Mouse (Mus musculus) heart, embryonic 11.5 days (tissue): ENCODE data around the gene Fam83e. TPM values are rescaled to one million over a fixed set of nuclear protein-coding genes. Genes with fewer than 3 reads are reported as not detected.
A peak's percentile ranks its signal among the peaks of the same experiment; 100 is the strongest.

Experiments
- ATAC-seq: fragments of 200-750 bp; cut with Nextera tagmentation; replicated peaks from 2 replicates; pipeline ENCODE4 v1.8.0; 2017; ENCODE audit warnings: moderate library complexity; ENCODE audit not compliant: insufficient number of reproducible peaks, low FRiP score, low TSS enrichment
- H3K27ac ChIP-seq: fragments of 300-500 bp; sonication (generic); 2 replicates; pipeline ENCODE4 v1.5.1; 2014; ENCODE audit warnings: mild to moderate bottlenecking, low read depth, low read length
- H3K27me3 ChIP-seq: fragments of 300-500 bp; sonication (generic); 2 replicates; pipeline ENCODE4 v1.6.1; 2014; ENCODE audit warnings: mild to moderate bottlenecking, low read length, mixed read lengths; ENCODE audit not compliant: control insufficient read depth, insufficient read depth
- H3K36me3 ChIP-seq: fragments of 300-500 bp; sonication (generic); 2 replicates; pipeline ENCODE4 v1.6.1; 2014; ENCODE audit warnings: mild to moderate bottlenecking, low read length, moderate library complexity, mixed read lengths; ENCODE audit not compliant: control insufficient read depth, insufficient read depth
- H3K4me1 ChIP-seq: fragments of 300-500 bp; sonication (generic); 2 replicates; pipeline ENCODE4 v1.6.1; 2014; ENCODE audit warnings: low read length; ENCODE audit not compliant: control insufficient read depth, insufficient read depth
- H3K4me2 ChIP-seq: fragments of 300-500 bp; sonication (generic); 2 replicates; pipeline ENCODE4 v1.6.1; 2014; ENCODE audit warnings: mild to moderate bottlenecking, moderate library complexity
- H3K4me3 ChIP-seq: fragments of 300-500 bp; sonication (generic); 2 replicates; pipeline ENCODE4 v1.5.1; 2014; ENCODE audit warnings: low read depth, low read length
- H3K9ac ChIP-seq: fragments of 300-500 bp; sonication (generic); 2 replicates; pipeline ENCODE4 v1.6.1; 2014; ENCODE audit warnings: mild to moderate bottlenecking, low read depth, low read length, moderate library complexity
- H3K9me3 ChIP-seq: fragments of 300-500 bp; sonication (generic); replicated peaks from 2 replicates; pipeline ENCODE4 v1.6.1; 2016; ENCODE audit warnings: low read length; ENCODE audit not compliant: control insufficient read depth
- WGBS: fragments of 180-500 bp; shearing (Covaris S2); extraction: QIAGEN DNeasy Blood & Tissue Kit; methylation state at CpG from one replicate; pipeline ENCODE4 v1.1.7; 2014; ENCODE audit not compliant: insufficient replicate concordance; 5-methylcytosine and 5-hydroxymethylcytosine counted together
- polyA plus RNA-seq: library from polyadenylated mRNA; unstranded; fragments of >200 nt; fragmentation: Nextera tagmentation; extraction: Ambion mirVana; gene quantifications from 2 replicates; pipeline ENCODE4 v1.2.1, GENCODE M21; 2014

The Fam83e gene
- polyA plus RNA-seq, 1 experiment from 2014 or later, result 0.67 TPM

DNA sequence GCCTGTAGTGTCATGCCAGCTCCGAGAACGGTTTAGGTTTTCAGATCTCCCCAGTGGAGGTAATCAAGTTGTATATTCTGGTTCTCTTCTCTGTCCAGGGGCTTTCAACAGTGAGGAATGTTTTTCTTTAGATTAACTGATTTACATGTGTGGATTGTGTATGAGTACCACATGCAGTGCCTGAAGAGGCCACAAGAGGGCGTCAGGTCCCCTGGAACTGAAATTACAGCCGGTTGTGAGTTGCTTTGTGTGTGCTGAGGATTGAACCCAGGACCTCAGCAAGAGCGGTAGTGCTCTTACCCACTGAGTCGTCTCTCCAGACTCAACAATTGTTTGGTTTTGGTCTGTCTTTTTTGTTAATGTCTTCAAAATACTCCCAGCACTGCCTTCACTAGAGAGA, 25.5 kb downstream of the Fam83e start:
- peaks cover 3% of the 10 kb centered on the region; the same call in 1 of the 2 replicates for H3K4me1 ChIP-seq
- H3K9me3 ChIP-seq, result no peaks in the 10 kb centered on the region
- H3K27me3 ChIP-seq, result no peaks in the 10 kb centered on the region
- no peak overlapping the region for H3K27ac ChIP-seq
- H3K4me2 ChIP-seq, result no peak overlapping the region
- no peaks in the 10 kb centered on the region for H3K36me3 ChIP-seq
- H3K9ac ChIP-seq, result no peak overlapping the region
- H3K4me3 ChIP-seq, result no peak overlapping the region
- ATAC-seq, result no peak
- WGBS, result 51% methylated on average over 6 of the region's 6 CpGs

DNA sequence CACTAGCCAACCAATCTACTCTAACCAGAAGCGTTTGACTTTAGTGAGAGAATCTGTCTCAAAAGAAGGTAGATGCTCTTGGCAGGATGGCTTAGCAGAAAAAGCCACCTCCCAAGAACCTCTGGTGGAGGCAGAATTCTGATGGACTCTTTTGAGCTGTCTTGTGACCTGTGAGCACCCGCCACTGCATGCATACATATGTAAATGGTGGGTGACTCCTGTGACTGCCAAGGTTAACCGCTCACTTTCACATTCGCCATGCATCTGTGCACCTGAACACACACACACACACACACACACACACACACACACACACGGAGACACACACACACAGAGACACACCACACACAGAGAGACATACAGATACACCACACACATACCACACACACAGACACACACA, 26.4 kb downstream of the Fam83e start:
- Histone ChIP-seq H3K4me1 (peaks cover 3% of the 10 kb centered on the region; the same call in 1 of the 2 replicates), H3K27ac (no peak overlapping the region), H3K36me3 (no peaks in the 10 kb centered on the region), H3K27me3 (no peaks in the 10 kb centered on the region), H3K9me3 (no peaks in the 10 kb centered on the region), H3K4me2 (no peak overlapping the region), H3K4me3 (no peak overlapping the region), H3K9ac (no peak overlapping the region)
- 73% methylated on average over 5 of the region's 5 CpGs for WGBS
- ATAC-seq, result no peak

GRCm38 (mm10) chr7:45748110-45748509, 27.1 kb downstream of the Fam83e start:
- Histone ChIP-seq H3K27ac (no peak overlapping the region), H3K9ac (no peak overlapping the region), H3K4me3 (no peak overlapping the region), H3K4me1 (peaks cover 3% of the 10 kb centered on the region; the same call in 1 of the 2 replicates), H3K36me3 (no peaks in the 10 kb centered on the region), H3K9me3 (no peaks in the 10 kb centered on the region), H3K27me3 (no peaks in the 10 kb centered on the region), H3K4me2 (no peak overlapping the region)
- WGBS, result 65% methylated on average over 7 of the region's 7 CpGs
- no peak for ATAC-seq

- 42% methylated on average over 10 of the region's 10 CpGs for WGBS
- H3K4me2 ChIP-seq, result no peak overlapping the region
- no peaks in the 10 kb centered on the region for H3K36me3 ChIP-seq
- peaks cover 3% of the 10 kb centered on the region; the same call in 1 of the 2 replicates for H3K4me1 ChIP-seq
- no peak for ATAC-seq
- no peaks in the 10 kb centered on the region for H3K9me3 ChIP-seq
- H3K9ac ChIP-seq, result no peak overlapping the region
- no peak overlapping the region for H3K27ac ChIP-seq
- no peak overlapping the region for H3K4me3 ChIP-seq
- no peaks in the 10 kb centered on the region for H3K27me3 ChIP-seq
These were observed 28.4 kb downstream of the Fam83e start for GRCm38 (mm10) chr7:45749401-45749800.

DNA sequence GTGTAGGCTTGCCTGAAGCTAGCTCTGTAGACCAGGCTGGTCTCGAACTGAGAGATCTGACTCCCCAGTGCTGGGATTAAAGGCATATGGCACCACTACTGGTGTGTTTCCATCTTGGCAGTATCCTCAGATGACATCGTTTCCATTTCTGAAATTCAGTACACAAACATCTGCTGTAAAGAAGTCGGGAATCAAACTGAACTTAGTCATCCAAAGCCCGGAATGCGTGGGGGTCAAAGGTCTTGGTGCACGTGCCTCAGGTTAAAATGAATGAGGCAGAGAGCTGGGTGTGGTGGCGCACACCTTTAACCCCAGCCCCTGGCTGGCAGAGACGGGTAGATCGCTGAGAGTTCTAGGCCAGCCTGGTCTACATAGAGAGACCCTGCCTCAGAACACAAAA, 29.1 kb downstream of the Fam83e start:
- Histone ChIP-seq H3K36me3 (no peaks in the 10 kb centered on the region), H3K9me3 (no peaks in the 10 kb centered on the region), H3K4me2 (no peak overlapping the region), H3K27me3 (no peaks in the 10 kb centered on the region), H3K27ac (no peak overlapping the region), H3K4me1 (peaks cover 3% of the 10 kb centered on the region; the same call in 1 of the 2 replicates), H3K9ac (no peak overlapping the region), H3K4me3 (no peak overlapping the region)
- no peak for ATAC-seq
- WGBS, result 80% methylated on average over 9 of the region's 9 CpGs

DNA sequence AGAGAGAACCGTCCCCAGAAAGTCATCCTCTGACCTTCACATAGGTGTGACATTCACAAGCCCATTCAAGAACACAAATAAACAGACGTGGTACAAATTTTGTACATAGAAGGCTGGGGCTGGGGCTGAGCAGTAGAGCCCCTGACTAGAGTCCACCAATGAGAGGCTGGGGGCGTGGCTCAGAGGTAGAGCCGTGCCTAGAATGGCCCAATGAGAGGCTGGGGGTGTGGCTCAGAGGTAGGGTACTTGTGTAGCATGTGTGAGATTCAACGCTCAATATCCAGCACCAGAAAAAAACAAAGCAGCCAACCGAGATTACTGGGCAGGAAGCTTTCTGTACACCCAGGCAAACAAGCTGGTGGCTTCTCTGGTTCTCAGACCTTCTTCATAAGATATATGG, 34.7 kb downstream of the Fam83e start:
- no peak overlapping the region for H3K27ac ChIP-seq
- H3K9ac ChIP-seq, result no peak overlapping the region
- no peak overlapping the region for H3K4me2 ChIP-seq
- H3K36me3 ChIP-seq, result no peaks in the 10 kb centered on the region
- no peak for ATAC-seq
- WGBS, result 52% methylated on average over 6 of the region's 6 CpGs
- no peaks in the 10 kb centered on the region for H3K4me1 ChIP-seq
- no peak overlapping the region for H3K4me3 ChIP-seq
- peaks cover 33% of the 10 kb centered on the region for H3K27me3 ChIP-seq
- H3K9me3 ChIP-seq, result no peaks in the 10 kb centered on the region

GRCm38 (mm10) chr7:45759400-45759799, 38.4 kb downstream of the Fam83e start:
- Histone ChIP-seq H3K4me3 (peak overlapping the region; percentile 12; the same call in 1 of the 2 replicates), H3K9ac (no peak overlapping the region), H3K27ac (no peak overlapping the region), H3K4me2 (peak overlapping the region; percentile 58), H3K27me3 (peaks cover 35% of the 10 kb centered on the region), H3K9me3 (no peaks in the 10 kb centered on the region), H3K4me1 (no peaks in the 10 kb centered on the region), H3K36me3 (no peaks in the 10 kb centered on the region)
- ATAC-seq, result no peak
- WGBS, result 7% methylated on average over 27 of the region's 27 CpGs

DNA sequence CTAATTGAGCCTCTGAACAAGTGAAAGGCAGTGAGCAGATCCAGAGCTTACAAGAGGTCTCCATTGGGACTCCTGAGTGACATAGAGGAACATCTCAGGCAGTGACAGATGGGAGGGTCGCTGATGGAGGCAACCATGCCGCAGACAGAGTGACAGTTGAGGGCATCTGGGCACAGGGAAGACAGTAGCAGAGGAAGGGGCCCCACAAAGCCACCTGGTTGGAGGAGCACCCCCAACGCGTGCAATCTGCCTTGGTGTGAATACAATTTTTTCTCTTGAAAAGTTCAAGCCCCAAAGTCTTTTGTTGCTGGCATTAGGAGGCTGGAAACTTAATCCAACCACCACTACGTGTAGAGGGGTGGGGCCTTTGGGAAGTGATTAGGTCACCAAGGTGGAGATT, 39.1 kb downstream of the Fam83e start:
- no peak for ATAC-seq
- Histone ChIP-seq H3K4me2 (no peak overlapping the region), H3K27me3 (peaks cover 35% of the 10 kb centered on the region), H3K4me1 (no peaks in the 10 kb centered on the region), H3K27ac (no peak overlapping the region), H3K9ac (no peak overlapping the region), H3K4me3 (no peak overlapping the region), H3K36me3 (no peaks in the 10 kb centered on the region), H3K9me3 (no peaks in the 10 kb centered on the region)
- WGBS, result 58% methylated on average over 5 of the region's 5 CpGs

GRCm38 (mm10) chr7:45765995-45766394, 45.0 kb downstream of the Fam83e start:
- no peaks in the 10 kb centered on the region for H3K9me3 ChIP-seq
- H3K4me2 ChIP-seq, result no peak overlapping the region
- no peak overlapping the region for H3K27ac ChIP-seq
- no peaks in the 10 kb centered on the region for H3K36me3 ChIP-seq
- no peaks in the 10 kb centered on the region; the same call in 1 of the 2 replicates for H3K4me1 ChIP-seq
- 48% methylated on average over 8 of the region's 8 CpGs for WGBS
- no peak for ATAC-seq
- no peak overlapping the region for H3K4me3 ChIP-seq
- no peak overlapping the region for H3K9ac ChIP-seq
- H3K27me3 ChIP-seq, result peaks cover 5% of the 10 kb centered on the region; the same call in 1 of the 2 replicates
